8 mouse cellular contexts compared by ENCODE assay signal in genomic region chr6:143099281-143099680, GRCm38 (mm10). TPM values are rescaled to one million over a fixed set of nuclear protein-coding genes. Genes with fewer than 3 reads are reported as not detected.
DNase-seq lines count a peak whose midpoint lies in the region; ATAC-seq lines count a peak whose summit lies in the region.

No protein-coding gene starts in this region.

- under 1% methylated on average over 22 of the region's 32 CpGs for WGBS in embryonic facial prominence, embryonic 11.5 days
- 0% methylated on average over 32 of the region's 32 CpGs for WGBS in midbrain, embryonic 14.5 days
- WGBS in stomach, embryonic 16.5 days: under 1% methylated on average over 32 of the region's 32 CpGs

- H3K9ac ChIP-seq in embryonic facial prominence, embryonic 11.5 days (replicated peaks; ENCODE audit: low read length): peak overlapping the region; percentile 83
- H3K9ac ChIP-seq in midbrain, embryonic 14.5 days (replicated peaks; ENCODE audit: low read length): peak overlapping the region; percentile 86
- peak overlapping the region; percentile 87 for H3K9ac ChIP-seq in stomach, embryonic 16.5 days (ENCODE audit: low read length)

- ATAC-seq in embryonic facial prominence, embryonic 11.5 days (replicated peaks; ENCODE audit: insufficient number of reproducible peaks, low FRiP score, low TSS enrichment, low read depth): peak; percentile 79
- peak; percentile 72 for ATAC-seq in midbrain, embryonic 14.5 days (ENCODE audit: low FRiP score, low TSS enrichment)
- peak; percentile 63 for ATAC-seq in stomach, embryonic 16.5 days (ENCODE audit: insufficient read depth, low FRiP score)

- intact Hi-C loops in left cerebral cortex, postnatal 25 days (cut with DNase I): no loop called here

- DNase-seq in ovary, adult 18-20 months (ENCODE audit: low spot score): peak; percentile 5
- DNase-seq in ovary, postnatal 10 days (ENCODE audit: low spot score): no peak
- DNase-seq in R1 (ENCODE audit: low read depth, low spot score): peak; percentile 46
- peak; percentile 34 for DNase-seq in embryonic facial prominence, embryonic 11.5 days (ENCODE audit: low spot score)
- DNase-seq in heart, postnatal 4 days: peak; percentile 36
- DNase-seq in left cerebral cortex, postnatal 25 days (ENCODE audit: low spot score in 2 of 2): peak; percentile 37 to 52
- DNase-seq in midbrain, embryonic 14.5 days: peak; percentile 73

- H3K4me1 ChIP-seq in embryonic facial prominence, embryonic 11.5 days (ENCODE audit: control insufficient read depth, insufficient read depth, low read length): no peaks in the 10 kb centered on the region
- H3K4me1 ChIP-seq in midbrain, embryonic 14.5 days (ENCODE audit: control insufficient read depth, insufficient read depth, low read length): peaks cover 16% of the 10 kb centered on the region
- no peaks in the 10 kb centered on the region for H3K4me1 ChIP-seq in stomach, embryonic 16.5 days (ENCODE audit: control insufficient read depth, insufficient read depth, low read length)

- H3K27me3 ChIP-seq in embryonic facial prominence, embryonic 11.5 days (ENCODE audit: control insufficient read depth, insufficient read depth, low read length): no peaks in the 10 kb centered on the region
- H3K27me3 ChIP-seq in midbrain, embryonic 14.5 days (ENCODE audit: control insufficient read depth, insufficient read depth, low read length): no peaks in the 10 kb centered on the region
- no peaks in the 10 kb centered on the region for H3K27me3 ChIP-seq in stomach, embryonic 16.5 days (ENCODE audit: control insufficient read depth, insufficient read depth, low read length)

- peak overlapping the region; percentile 83 for H3K27ac ChIP-seq in embryonic facial prominence, embryonic 11.5 days (replicated peaks; ENCODE audit: low read depth, low read length)
- H3K27ac ChIP-seq in midbrain, embryonic 14.5 days (replicated peaks; ENCODE audit: low read depth, low read length): peak overlapping the region; percentile 98
- peak overlapping the region; percentile 91 for H3K27ac ChIP-seq in stomach, embryonic 16.5 days (ENCODE audit: low read length)

- H3K36me3 ChIP-seq in embryonic facial prominence, embryonic 11.5 days (replicated peaks; ENCODE audit: control insufficient read depth, insufficient read depth, low read depth, low read length): no peaks in the 10 kb centered on the region
- peaks cover 14% of the 10 kb centered on the region for H3K36me3 ChIP-seq in midbrain, embryonic 14.5 days (ENCODE audit: control insufficient read depth, insufficient read depth, low read length)
- H3K36me3 ChIP-seq in stomach, embryonic 16.5 days (ENCODE audit: control insufficient read depth, insufficient read depth, low read length): no peaks in the 10 kb centered on the region

- peak overlapping the region; percentile 93 for H3K4me3 ChIP-seq in embryonic facial prominence, embryonic 11.5 days (ENCODE audit: low read depth, low read length)
- peak overlapping the region; percentile 88 for H3K4me3 ChIP-seq in midbrain, embryonic 14.5 days (replicated peaks; ENCODE audit: low read depth, low read length)
- H3K4me3 ChIP-seq in stomach, embryonic 16.5 days (replicated peaks; ENCODE audit: low read length): peak overlapping the region; percentile 89

- H3K4me2 ChIP-seq in embryonic facial prominence, embryonic 11.5 days (ENCODE audit: low read depth, low read length): peak overlapping the region; percentile 76
- peak overlapping the region; percentile 76 for H3K4me2 ChIP-seq in midbrain, embryonic 14.5 days (ENCODE audit: low read length)
- peak overlapping the region; percentile 83 for H3K4me2 ChIP-seq in stomach, embryonic 16.5 days (ENCODE audit: low read depth, low read length)

- H3K9me3 ChIP-seq in embryonic facial prominence, embryonic 11.5 days (replicated peaks; ENCODE audit: control insufficient read depth, low read length): no peaks in the 10 kb centered on the region
- no peaks in the 10 kb centered on the region for H3K9me3 ChIP-seq in midbrain, embryonic 14.5 days (ENCODE audit: control insufficient read depth, low read length)
- H3K9me3 ChIP-seq in stomach, embryonic 16.5 days (replicated peaks; ENCODE audit: control insufficient read depth, low read length): 0 out of 2 replicates have a peak, but pooled peaks cover 4% of the 10 kb centered on the region

RNA-seq across cellular contexts. Expression of gene C2cd5, which starts 0.7 kb away (rescaled TPM):
- 22.4 and 22.5 TPM in 2 replicates for polyA plus RNA-seq in embryonic facial prominence, embryonic 11.5 days (2014; fragmentation: Nextera tagmentation; extraction: Ambion mirVana)
- 10 to 100 TPM; 21.5 to 24.9 TPM for total RNA-seq in heart, postnatal 4 days (2021)
- 100 to 1,000 TPM in 1 of 2 experiments, 10 to 100 TPM in 1; 79.8 to 102 TPM for total RNA-seq in left cerebral cortex, postnatal 25 days (2021)
- 34.4 and 42.8 TPM in 2 replicates for polyA plus RNA-seq in midbrain, embryonic 14.5 days (2014; fragmentation: Nextera tagmentation; extraction: Ambion mirVana)
- 23.5 and 24.1 TPM in 2 replicates for polyA plus RNA-seq in stomach, embryonic 16.5 days (2015; fragmentation: Nextera tagmentation; extraction: Ambion mirVana)
